Mouse (Mus musculus) left cerebral cortex, adult 9 months (tissue): ENCODE results near the gene Wnt4.

Experiments used
- DNase-seq, 2 experiments: peaks; one replicate each; pipeline ENCODE4 v3.0.0; 2022; ENCODE audit warnings: low spot score in 2 of 2

Gene Wnt4

DNA sequence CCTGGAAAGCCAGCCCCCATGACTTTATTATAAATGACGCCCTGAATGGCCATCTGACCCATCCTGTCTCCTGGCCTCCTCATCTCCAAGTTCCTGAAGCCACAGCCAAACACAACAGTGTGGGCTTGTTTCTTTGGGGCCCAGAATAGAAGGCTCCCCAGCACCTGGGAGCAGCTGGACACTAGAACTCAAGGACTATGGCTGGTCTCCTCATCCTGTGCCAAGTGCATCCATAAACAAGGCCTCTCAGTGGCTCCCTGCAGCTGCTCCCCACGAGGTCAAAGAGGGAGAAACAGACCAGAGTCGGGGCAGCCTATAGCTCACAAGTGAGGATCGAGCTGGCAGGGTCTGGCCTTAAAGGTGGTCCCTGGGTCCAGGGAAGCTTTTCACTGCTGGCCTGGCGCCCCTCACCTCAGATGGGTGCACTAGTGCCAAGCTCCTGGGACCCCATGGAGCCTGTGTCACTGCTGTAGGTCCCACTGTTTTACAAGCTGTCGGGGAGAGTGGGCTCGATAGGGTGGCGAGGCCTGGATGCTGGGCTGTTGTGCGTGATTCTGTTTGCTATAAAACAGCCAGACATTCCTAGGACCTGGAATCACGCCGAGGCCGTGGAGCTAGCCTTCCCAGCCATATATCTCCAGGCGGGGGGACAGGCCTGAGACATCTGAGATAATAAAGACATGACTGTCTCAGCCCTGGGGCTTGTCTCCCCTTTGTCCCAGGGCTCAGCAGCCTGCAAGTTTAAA is 28.7 kb downstream of the Wnt4 start:
- no peak for DNase-seq

DNA sequence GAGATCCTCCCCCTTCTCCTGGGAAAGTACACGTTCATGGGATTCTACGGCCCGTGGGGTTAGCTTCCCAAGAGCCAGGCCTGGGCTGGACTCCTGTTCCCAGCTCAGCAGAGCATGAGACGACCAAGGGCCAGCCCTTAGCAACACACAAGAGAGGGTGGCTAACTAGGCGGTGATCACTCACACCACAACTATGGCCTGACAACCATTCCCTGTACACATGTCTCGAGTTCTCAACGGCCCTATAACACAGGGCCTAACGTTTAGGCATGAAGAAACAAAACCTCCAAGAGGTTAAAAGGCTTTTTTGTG is 29.2 kb downstream of the Wnt4 start:
- DNase-seq = no peak

DNA sequence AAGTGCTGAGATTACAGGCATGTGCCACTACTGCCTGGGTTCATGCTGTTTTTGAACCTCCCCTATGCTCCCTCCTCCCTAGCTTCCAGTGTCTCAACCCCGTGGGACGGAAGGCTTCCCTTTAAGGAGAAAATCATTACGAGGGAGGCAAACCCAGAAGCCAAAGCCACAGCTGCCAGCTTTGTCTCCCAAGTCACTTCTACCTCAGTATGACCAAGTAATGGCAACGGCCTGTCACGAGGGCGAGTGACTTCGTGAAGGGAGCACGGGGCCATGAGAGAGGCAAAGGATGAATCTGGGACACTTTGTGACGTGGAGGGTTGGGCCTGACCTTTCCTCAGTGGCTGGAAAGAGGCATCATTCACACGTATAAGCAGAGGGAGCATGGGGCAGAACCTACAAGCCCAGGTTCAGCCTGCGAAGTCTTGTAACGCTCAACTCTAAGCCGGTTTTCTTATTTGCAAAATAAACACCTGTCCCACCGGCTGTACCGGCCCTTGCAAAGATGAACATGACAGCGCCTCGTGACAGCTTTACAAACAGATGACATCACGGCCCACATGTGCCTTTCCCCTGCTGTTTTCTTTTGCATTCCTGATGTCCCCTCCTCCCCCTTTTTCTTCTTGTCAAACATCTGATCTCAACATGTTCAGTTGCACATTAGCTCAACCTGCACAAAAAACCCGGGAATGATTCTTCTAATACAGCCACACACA is 29.9 kb downstream of the Wnt4 start:
- DNase-seq = no peak

GRCm38 (mm10) chr4:137308377-137308776 is 31.1 kb downstream of the Wnt4 start:
- DNase-seq = no peak

GRCm38 (mm10) chr4:137313511-137313910 is 36.2 kb downstream of the Wnt4 start:
- DNase-seq = no peak

- DNase-seq = no peak
Measured at GRCm38 (mm10) chr4:137314561-137314960, 37.3 kb downstream of the Wnt4 start.

- no peak for DNase-seq
Measured at GRCm38 (mm10) chr4:137315061-137315460, 37.8 kb downstream of the Wnt4 start.

DNA sequence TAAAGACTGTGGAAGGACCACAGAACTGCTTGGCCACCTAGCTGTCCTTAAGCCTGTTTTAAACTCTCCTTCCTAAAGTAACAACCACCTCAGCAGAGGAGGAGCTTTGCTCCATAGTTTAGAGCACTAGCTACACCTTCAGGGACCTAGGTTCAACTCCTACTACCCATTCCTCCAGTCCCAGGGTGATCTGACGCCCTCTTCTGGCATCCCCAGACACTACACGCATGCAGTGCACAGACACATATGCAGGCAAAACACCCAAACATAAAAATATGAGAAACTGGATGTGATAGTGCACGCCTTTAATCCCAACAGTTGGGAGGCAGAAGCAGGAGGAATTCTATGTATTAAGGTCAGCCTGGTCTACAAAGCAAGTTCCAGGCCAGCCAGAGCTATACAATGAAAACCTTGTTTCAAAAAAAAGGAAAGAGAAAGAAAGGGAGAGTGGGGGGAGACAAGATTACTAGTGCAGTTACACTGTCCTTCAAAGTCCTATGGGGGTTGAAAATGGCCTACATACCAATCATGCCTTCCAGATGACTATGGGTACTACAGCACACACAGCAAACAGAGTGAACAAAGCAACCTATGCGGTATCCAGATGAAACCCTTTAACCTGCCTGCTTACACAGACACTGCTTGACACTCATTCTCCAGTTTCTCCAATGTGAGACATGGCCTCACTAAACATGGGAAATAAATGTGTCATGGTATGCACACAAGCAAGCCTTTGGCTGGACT is 38.9 kb downstream of the Wnt4 start:
- no peak for DNase-seq

- DNase-seq = no peak
Measured at GRCm38 (mm10) chr4:137324926-137325325, 47.6 kb downstream of the Wnt4 start.

DNA sequence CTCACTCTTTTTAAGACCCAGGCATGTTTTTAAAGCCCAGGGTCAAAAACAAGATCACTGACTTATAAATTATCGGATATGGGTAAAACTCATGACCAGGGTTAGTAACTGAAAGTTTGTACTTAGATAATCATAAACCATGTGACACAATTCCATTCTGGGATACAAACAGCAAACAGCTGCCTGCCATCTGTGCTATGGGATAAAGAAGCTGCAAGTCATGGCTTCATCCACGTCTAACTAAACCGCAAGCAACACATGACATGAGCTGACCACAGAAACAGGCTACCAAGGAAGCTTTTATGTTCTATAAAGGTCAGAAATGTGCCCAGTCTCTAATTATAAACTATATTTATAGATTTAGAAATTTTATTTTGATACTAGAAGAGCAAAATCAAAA is 49.2 kb downstream of the Wnt4 start:
- no peak for DNase-seq

DNA sequence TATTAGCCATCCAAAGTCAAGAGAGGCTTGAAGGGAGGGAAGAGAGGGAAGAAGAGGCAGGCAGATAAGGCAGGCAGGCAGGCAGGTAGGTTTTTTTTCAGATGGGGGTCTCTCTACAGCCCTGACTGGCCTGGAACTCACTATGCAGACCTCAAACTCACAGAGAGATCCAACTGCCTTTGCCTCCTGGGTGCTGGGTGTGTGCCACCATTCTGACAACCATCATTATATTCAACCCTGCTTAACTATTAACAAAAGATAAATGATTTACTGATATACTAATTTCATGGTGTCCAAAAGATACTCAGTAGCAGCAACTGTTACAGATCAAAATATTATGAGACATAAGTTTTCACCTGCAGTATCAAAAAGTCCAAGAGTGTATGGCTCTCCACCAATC is 54.8 kb downstream of the Wnt4 start:
- DNase-seq = no peak

- no peak for DNase-seq
Measured at GRCm38 (mm10) chr4:137336468-137336867, 59.2 kb downstream of the Wnt4 start.

- no peak for DNase-seq
Measured at GRCm38 (mm10) chr4:137339415-137339814, 62.1 kb downstream of the Wnt4 start.

DNA sequence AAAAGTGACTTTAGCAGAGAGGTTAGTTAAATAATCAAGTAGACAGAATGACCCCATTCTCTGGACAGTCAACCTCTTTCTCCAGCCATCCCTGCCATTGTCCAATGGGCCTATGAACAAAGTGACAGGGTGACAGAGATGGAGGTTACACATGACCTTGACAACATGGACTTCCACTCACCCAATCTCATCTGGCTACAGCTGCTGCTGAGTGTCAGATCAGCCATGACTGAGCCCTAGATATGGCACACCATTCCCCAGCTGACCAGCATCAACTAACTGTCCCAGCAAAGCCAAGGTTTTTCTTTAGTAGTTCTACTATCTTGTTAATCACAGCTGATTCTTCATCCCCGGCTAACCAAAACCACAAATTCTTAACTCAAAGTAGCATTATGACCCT is 65.5 kb downstream of the Wnt4 start:
- DNase-seq = no peak

GRCm38 (mm10) chr4:137345112-137345511 is 67.8 kb downstream of the Wnt4 start:
- DNase-seq = no peak

DNA sequence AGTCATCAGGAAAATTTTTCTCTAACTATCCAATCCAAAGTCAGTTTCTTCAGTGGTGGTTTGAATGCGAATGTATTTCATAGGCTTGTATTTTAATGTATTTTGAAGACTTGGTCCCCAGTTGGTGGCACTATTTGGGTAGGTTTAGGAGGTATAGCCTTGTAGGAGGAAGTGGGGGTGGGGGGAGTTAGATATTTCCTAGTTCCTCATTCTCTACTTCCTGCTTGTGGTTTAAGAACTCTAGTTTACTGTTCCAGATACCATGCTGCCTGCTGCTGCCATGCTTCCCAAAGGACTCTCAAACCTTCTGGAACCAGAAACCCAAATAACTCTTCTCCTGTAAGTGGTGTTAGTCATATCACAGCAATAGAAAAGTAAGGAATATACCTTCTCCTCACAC is 68.5 kb downstream of the Wnt4 start:
- no peak for DNase-seq
